Mouse (Mus musculus): ENCODE measurements around the gene Gm3488. TPM values are rescaled to one million over a fixed set of nuclear protein-coding genes. Genes with fewer than 3 reads are reported as not detected.
"Not testable (repeated sequence)": the region's sequence is repeated elsewhere in the genome, so short reads cannot be mapped to it uniquely, and the experiment has no call there.

Gm3488 gene
- polyA plus RNA-seq (2012; rRNA removed) = 0.15 and 0.51 TPM in 2 replicates

GRCm38 (mm10) chr14:5501374-5501773 lies at the start of gene Gm3488:
Gene Gm3488 (plus strand): TSS chr14:5501674.
- DNase-seq (ENCODE audit: low read depth) = not testable (repeated sequence)

DNA sequence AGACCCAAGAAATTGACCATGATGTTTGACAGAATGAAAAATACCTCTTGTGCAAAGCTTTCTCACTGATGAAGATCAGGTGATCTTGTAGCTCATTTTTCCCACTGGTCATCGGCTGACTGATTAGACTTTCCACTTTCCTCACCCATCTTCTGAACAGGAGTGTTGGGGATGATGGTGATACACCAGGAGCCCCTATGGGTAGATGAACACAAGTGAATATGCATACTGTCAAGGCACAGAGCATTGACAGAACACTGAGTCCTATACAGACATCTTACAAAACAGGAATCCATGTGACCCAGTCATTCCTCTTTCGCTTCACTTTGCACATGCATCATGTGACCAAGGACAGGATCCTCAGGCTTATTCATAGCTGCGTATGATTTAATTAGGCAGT lies 46.1 kb upstream of the Gm3488 start, which contains the start of gene Gm3194:
Gene Gm3194 (minus strand): TSS at position 101 of the 400 bp plus-strand sequence.
- not testable (repeated sequence) for DNase-seq (ENCODE audit: low read depth)

DNA sequence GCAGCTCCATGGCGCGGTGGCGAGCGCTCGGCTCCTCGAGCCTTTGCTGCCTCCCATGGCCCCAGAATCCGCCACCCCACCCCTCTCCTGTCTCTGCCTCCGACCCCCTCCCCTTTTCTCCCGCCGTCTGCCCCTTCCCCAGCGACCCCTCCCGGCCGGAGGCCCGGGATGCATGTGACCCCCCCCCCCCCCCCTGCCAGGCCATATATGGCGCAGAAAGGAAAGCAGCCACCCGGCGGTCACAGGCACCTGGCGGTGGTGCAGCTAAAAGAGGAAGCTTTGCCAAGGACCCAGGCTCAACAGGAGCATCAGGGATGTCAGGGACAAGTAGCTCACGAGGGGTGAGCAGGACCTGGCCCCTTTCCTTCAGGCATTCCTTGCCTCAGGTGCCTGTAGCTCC lies 41.0 kb upstream of the Gm3488 start:
- DNase-seq (ENCODE audit: low read depth) = not testable (repeated sequence)

DNA sequence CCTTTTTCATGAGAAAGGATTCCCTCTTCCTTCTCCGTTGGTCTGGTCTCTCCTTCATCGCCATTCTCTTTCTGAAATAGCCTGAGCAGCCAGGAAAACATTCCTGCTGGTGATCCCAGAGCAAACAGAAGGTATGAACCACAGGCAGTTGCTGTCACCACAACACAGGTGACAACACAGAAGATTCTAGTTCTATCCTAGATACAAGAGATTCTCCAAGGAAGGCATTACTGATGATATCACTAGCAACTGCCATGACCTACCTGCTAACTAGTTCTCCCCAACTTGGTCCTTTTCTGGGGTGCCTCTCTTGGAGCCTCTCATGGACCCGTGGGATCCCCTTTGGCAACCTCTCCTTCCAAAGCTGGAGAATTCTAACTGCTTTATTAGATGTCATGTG lies 23.7 kb upstream of the Gm3488 start, which contains the start of gene Gm8246:
Gene Gm8246 (minus strand): TSS at position 101 of the 400 bp plus-strand sequence.
- not testable (repeated sequence) for DNase-seq (ENCODE audit: low read depth)

- not testable (repeated sequence) for DNase-seq (ENCODE audit: low read depth)
These were observed 17.6 kb upstream of the Gm3488 start, which contains the start of gene Gm3187 for GRCm38 (mm10) chr14:5483907-5484306. Gene Gm3187 (plus strand): TSS chr14:5484207.

DNA sequence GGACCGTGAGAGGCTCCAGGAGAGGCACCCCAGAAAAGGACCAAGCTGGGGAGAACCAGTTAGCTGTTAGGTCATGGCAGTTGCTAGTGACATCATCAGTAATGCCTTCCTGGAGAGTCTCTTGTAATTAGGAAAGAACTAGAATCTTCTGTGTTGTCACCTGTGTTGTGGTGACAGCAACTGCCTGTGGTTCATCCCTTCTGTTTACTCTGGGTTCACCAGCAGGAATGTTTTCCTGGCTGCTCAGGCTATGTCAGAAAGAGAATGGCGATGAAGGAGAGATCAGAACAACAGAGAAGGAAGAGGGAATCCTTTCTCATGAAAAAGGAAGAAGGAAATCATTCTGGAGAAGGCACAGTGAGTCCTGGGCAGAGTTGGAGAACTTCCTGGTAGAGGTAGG lies 36.7 kb downstream of the Gm3488 start, which contains the start of gene Gm3532:
Gene Gm3532 (plus strand): TSS at position 301 of the 400 bp plus-strand sequence.
- not testable (repeated sequence) for DNase-seq (ENCODE audit: low read depth)

Other genes with a start within 250 kb of the Gm3488 start
- 0.11 TPM in 1 of 2 replicates, not detected in the other for gene Gm3526, start 241.1 kb upstream of the Gm3488 start, polyA plus RNA-seq (2012; rRNA removed)
- gene Gm3542, start 166.7 kb upstream of the Gm3488 start, polyA plus RNA-seq (2012; rRNA removed) = not detected in 2 replicates
- 0.23 TPM in 1 of 2 replicates, not detected in the other for gene Gm3500, start 112.6 kb upstream of the Gm3488 start, polyA plus RNA-seq (2012; rRNA removed)
- gene Gm3194, start 46.2 kb upstream of the Gm3488 start, polyA plus RNA-seq (2012; rRNA removed) = 0.81 TPM in 1 of 2 replicates, not detected in the other
- not detected in 2 replicates for gene Gm8246, start 23.8 kb upstream of the Gm3488 start, polyA plus RNA-seq (2012; rRNA removed)
- gene Gm3187, start 17.5 kb upstream of the Gm3488 start, polyA plus RNA-seq (2012; rRNA removed) = not detected in 2 replicates
- not detected in 2 replicates for gene Gm3532, start 36.8 kb downstream of the Gm3488 start, polyA plus RNA-seq (2012; rRNA removed)
- not detected in 2 replicates for gene Gm8265, start 131.4 kb downstream of the Gm3488 start, polyA plus RNA-seq (2012; rRNA removed)
- gene Gm9603, start 185.8 kb downstream of the Gm3488 start, polyA plus RNA-seq (2012; rRNA removed) = not detected in 2 replicates
- 1.4 and 3.4 TPM in 2 replicates for gene Gm3373, start 239.9 kb downstream of the Gm3488 start, polyA plus RNA-seq (2012; rRNA removed)